ENCODE assay signal across 26 mouse cellular contexts in genomic region chr11:92354160-92354559, GRCm38 (mm10).
DNase-seq lines count a peak whose midpoint lies in the region; ATAC-seq lines count a peak whose summit lies in the region.
"Had no signal": no experiment of that assay in that cellular context is flagged by ENCODE, and none has a peak within 500 bp of the region (broad histone marks: within the 10 kb centered on the region; RNA-seq: fewer than 3 reads in every experiment).

No protein-coding gene starts in this region.

- H3K27ac ChIP-seq in embryonic facial prominence, embryonic 14.5 days (replicated peaks; ENCODE audit: low read depth, low read length) = no peak overlapping the region
- no peak overlapping the region for H3K27ac ChIP-seq in embryonic facial prominence, embryonic 10.5 days (replicated peaks)
- H3K27ac ChIP-seq: heart, embryonic 10.5 days; hindbrain, embryonic 10.5 days; intestine, embryonic 15.5 days; limb, embryonic 12.5 days had no signal

- no peak overlapping the region for H3K4me2 ChIP-seq in embryonic facial prominence, embryonic 14.5 days (ENCODE audit: low read depth, low read length)
- H3K4me2 ChIP-seq: intestine, embryonic 15.5 days; limb, embryonic 12.5 days; liver, embryonic 11.5 days; midbrain, embryonic 11.5 days had no signal

- peak; percentile 15 for DNase-seq in embryonic facial prominence, embryonic 14.5 days (ENCODE audit: low spot score)
- DNase-seq in embryonic facial prominence, embryonic 10.5 days (ENCODE audit: low spot score) = no peak
- DNase-seq in right cerebral cortex, adult 18-20 months = peak; percentile 1
- DNase-seq in right cerebral cortex, postnatal 25 days = no peak
- DNase-seq in cerebellum, postnatal 14 days = peak; percentile 2 to 18
- no peak for DNase-seq in lung, postnatal 25 days (ENCODE audit: low spot score)
- no peak for DNase-seq in ovary, postnatal 14 days (ENCODE audit: low spot score)
- no peak for DNase-seq in testis, postnatal 14 days (ENCODE audit: low spot score)
- DNase-seq: B cell, adult 2 months; kidney, adult 8-10 months; kidney, postnatal 10 days; liver, postnatal 0 days; right cerebral cortex, postnatal 4 days; thymus, adult 2 months; thymus, postnatal 4 days had no signal

- WGBS in embryonic facial prominence, embryonic 14.5 days = 84% methylated on average over 2 of the region's 2 CpGs
- 90% methylated on average over 2 of the region's 2 CpGs for WGBS in embryonic facial prominence, embryonic 10.5 days

- no peaks in the 10 kb centered on the region for H3K4me1 ChIP-seq in embryonic facial prominence, embryonic 14.5 days (ENCODE audit: control insufficient read depth, insufficient read depth, low read length)
- H3K4me1 ChIP-seq in embryonic facial prominence, embryonic 10.5 days = no peaks in the 10 kb centered on the region
- H3K4me1 ChIP-seq: heart, embryonic 10.5 days; hindbrain, embryonic 10.5 days; intestine, embryonic 15.5 days; limb, embryonic 12.5 days had no signal

- H3K36me3 ChIP-seq in embryonic facial prominence, embryonic 14.5 days (ENCODE audit: control insufficient read depth, insufficient read depth, low read length) = no peaks in the 10 kb centered on the region
- H3K36me3 ChIP-seq in embryonic facial prominence, embryonic 10.5 days (replicated peaks) = no peaks in the 10 kb centered on the region
- H3K36me3 ChIP-seq: G1E; heart, embryonic 10.5 days; hindbrain, embryonic 10.5 days; intestine, embryonic 15.5 days; limb, embryonic 12.5 days had no signal

- no peak overlapping the region for H3K9ac ChIP-seq in embryonic facial prominence, embryonic 14.5 days (ENCODE audit: low read depth, low read length)
- H3K9ac ChIP-seq: intestine, embryonic 15.5 days; limb, embryonic 12.5 days; liver, postnatal 0 days had no signal

- ATAC-seq in embryonic facial prominence, embryonic 14.5 days (ENCODE audit: low read depth) = peak; percentile 62; the same call in 1 of the 2 replicates
- ATAC-seq: hindbrain, embryonic 16.5 days; intestine, embryonic 15.5 days; liver, postnatal 0 days; lung, postnatal 0 days; Patski had no signal

- no peaks in the 10 kb centered on the region for H3K9me3 ChIP-seq in embryonic facial prominence, embryonic 14.5 days (ENCODE audit: control insufficient read depth, low read length)
- H3K9me3 ChIP-seq in embryonic facial prominence, embryonic 10.5 days = no peaks in the 10 kb centered on the region
- H3K9me3 ChIP-seq: G1E; heart, embryonic 10.5 days; hindbrain, embryonic 10.5 days; intestine, embryonic 15.5 days; limb, embryonic 12.5 days had no signal

- no peak overlapping the region for H3K4me3 ChIP-seq in embryonic facial prominence, embryonic 14.5 days (ENCODE audit: low read depth, low read length)
- no peak overlapping the region for H3K4me3 ChIP-seq in embryonic facial prominence, embryonic 10.5 days
- H3K4me3 ChIP-seq: heart, embryonic 10.5 days; hindbrain, embryonic 10.5 days; intestine, embryonic 15.5 days; limb, embryonic 12.5 days had no signal

- H3K27me3 ChIP-seq in embryonic facial prominence, embryonic 14.5 days (replicated peaks; ENCODE audit: control insufficient read depth, insufficient read depth, low read length) = no peaks in the 10 kb centered on the region
- no peaks in the 10 kb centered on the region for H3K27me3 ChIP-seq in embryonic facial prominence, embryonic 10.5 days (replicated peaks; ENCODE audit: low read depth, poor library complexity, severe bottlenecking)
- H3K27me3 ChIP-seq: CH12.LX; intestine, embryonic 15.5 days; limb, embryonic 12.5 days; Patski had no signal

Comparison
In these comparisons a context has a peak if more than half of its experiments do, and no peak if none do; other contexts are left out.
1. DNase-seq: peak in embryonic facial prominence, embryonic 14.5 days (single experiment), right cerebral cortex, adult 18-20 months (single experiment) and cerebellum, postnatal 14 days (2 of 2); none in embryonic facial prominence, embryonic 10.5 days (single experiment), right cerebral cortex, postnatal 25 days (single experiment), lung, postnatal 25 days (single experiment), ovary, postnatal 14 days (single experiment) and testis, postnatal 14 days (single experiment).